Mouse (Mus musculus) megakaryocyte progenitor cell, adult 5-6 weeks (primary cell): ENCODE data around the gene 1700013F07Rik. TPM values are rescaled to one million over a fixed set of nuclear protein-coding genes. Genes with fewer than 3 reads are reported as not detected.
"Not testable (repeated sequence)": the region's sequence is repeated elsewhere in the genome, so short reads cannot be mapped to it uniquely, and the experiment has no call there.

ENCODE experiments used
- ATAC-seq: replicated peaks from 2 replicates; pipeline ENCODE4 v1.8.0; 2016; ENCODE audit warnings: mild to moderate bottlenecking, moderate TSS enrichment, inconsistent platforms; ENCODE audit not compliant: poor library complexity
- total RNA-seq, 2 experiments: library from RNA; stranded (forward) in 1 of 2; stranded (reverse) in 1 of 2; fragments of 157-497, 149-512 nt in 1 of 2; fragments of 200-1000 nt in 1 of 2; gene quantifications; 2 replicates each; pipeline versions ENCODE4 v1.2.3 to v1.2.4; 2015 to 2017

The 1700013F07Rik gene
- total RNA-seq, 2 experiments from 2014 or later = not detected

DNA sequence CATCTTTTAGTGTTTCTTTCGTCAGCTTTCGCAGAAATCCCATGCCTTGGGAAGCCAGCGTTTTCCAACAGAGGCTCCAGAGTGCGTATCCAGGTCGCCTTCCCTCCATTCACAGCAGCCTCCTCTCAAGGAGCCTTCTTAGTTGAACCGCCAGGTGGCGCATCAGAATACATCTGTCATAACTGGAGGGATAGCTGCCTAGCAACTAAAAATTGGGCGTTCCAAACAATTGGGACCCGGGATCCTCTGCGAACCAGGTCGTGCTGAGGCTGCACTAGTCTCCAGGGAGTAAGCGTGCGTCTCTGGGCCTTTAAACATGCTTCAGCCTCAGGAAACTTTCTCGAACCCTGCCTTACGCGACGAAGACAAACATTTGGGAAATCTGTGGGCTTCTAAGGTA lies 3.4 kb downstream of the 1700013F07Rik start:
- peak; percentile 95 for ATAC-seq

- ATAC-seq = no peak
These were observed 8.3 kb downstream of the 1700013F07Rik start for GRCm38 (mm10) chr3:108542299-108542698.

- peak; percentile 38 for ATAC-seq
These were observed 20.2 kb downstream of the 1700013F07Rik start for GRCm38 (mm10) chr3:108554111-108554561.

- peak; percentile 98 for ATAC-seq
These were observed 20.8 kb downstream of the 1700013F07Rik start for GRCm38 (mm10) chr3:108554587-108555312.

DNA sequence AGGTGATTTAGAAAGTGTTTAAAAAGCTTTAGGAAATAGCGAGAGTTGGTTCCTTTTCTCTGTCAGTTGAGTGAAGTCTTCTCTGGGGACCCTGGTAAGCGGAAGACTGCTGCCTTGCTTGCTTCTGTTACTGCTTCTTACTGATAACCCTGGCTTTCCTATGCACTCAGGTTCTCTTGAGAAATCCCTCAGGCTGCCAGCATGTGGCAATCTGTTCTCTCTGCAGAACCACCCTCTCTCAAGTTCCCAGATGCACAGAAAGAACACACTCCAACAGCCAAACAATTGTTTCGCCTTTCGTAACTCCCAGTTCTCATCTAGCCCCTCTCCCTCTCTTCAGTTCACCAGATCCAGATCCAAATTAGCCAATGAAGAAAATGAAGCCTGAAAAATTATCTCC lies 23.9 kb downstream of the 1700013F07Rik start:
- peak; percentile 13; the same call in 1 of the 2 replicates for ATAC-seq

GRCm38 (mm10) chr3:108562133-108562730 lies 28.3 kb downstream of the 1700013F07Rik start, which contains the start of gene Tmem167b:
Gene Tmem167b (minus strand): TSS chr3:108562466.
- peak; percentile 90 for ATAC-seq

DNA sequence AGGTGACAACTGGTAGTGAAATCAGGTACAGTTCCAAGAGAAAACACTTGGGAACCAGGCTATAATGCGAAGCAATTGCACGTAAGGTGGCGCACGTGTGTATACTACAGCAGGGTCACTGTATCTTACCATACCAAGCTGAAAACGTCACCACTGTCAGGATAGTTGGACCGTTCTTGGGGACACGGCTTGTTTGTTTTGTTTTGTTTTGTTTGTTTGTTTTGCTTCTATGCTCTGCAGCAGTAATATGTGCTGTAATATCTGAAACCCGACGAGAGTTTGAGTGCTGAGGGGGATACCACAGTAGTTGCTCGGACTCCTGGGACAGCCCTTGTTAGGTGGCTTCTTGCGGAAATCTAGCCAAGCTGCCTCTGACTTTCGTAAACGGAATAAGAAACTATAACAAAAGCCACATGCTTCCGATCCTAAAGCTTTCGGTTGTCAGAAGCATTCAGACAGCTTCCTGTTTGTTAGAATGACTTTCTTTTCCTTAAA lies 28.9 kb downstream of the 1700013F07Rik start:
- peak; percentile 56 for ATAC-seq

GRCm38 (mm10) chr3:108563309-108563708 lies 29.4 kb downstream of the 1700013F07Rik start:
- ATAC-seq = peak; percentile 65

- no peak for ATAC-seq
These were observed 34.3 kb downstream of the 1700013F07Rik start for GRCm38 (mm10) chr3:108567990-108568877.

DNA sequence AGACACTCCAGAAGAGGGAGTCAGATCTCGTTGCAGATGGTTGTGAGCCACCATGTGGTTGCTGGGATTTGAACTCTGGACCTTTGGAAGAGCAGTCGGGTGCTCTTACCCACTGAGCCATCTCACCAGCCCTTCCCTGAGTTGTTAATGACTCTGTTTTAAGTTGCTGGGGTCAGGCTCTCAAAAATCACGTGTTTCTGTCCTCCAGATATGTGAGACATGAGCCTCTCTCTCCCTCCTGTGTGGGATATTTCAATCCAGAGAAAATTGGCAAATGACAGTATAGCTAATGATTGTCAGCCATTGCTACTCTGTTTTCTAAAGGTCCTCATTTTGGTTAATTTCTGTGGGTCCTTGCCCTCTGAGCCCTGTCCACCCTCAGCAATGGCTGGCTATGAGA lies 35.7 kb downstream of the 1700013F07Rik start:
- ATAC-seq = not testable (repeated sequence)

DNA sequence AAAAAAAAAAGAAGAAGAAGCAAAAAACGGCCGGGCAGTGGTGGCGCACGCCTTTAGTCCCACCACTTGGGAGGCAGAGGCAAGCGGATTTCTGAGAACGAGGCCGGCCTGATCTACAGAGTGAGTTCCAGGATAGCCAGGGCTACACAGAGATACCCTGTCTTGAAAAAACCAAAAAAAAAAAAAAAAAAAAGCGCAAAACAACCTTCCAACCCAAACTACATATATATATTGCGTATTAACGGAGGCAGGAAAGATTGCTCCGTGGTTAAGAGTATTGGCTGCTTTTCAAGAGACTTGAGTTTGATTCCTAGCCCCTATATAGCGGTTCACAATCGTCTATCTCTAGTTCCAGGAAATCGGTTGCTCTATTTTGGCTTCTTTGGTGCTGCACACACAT lies 36.9 kb downstream of the 1700013F07Rik start:
- no peak for ATAC-seq

DNA sequence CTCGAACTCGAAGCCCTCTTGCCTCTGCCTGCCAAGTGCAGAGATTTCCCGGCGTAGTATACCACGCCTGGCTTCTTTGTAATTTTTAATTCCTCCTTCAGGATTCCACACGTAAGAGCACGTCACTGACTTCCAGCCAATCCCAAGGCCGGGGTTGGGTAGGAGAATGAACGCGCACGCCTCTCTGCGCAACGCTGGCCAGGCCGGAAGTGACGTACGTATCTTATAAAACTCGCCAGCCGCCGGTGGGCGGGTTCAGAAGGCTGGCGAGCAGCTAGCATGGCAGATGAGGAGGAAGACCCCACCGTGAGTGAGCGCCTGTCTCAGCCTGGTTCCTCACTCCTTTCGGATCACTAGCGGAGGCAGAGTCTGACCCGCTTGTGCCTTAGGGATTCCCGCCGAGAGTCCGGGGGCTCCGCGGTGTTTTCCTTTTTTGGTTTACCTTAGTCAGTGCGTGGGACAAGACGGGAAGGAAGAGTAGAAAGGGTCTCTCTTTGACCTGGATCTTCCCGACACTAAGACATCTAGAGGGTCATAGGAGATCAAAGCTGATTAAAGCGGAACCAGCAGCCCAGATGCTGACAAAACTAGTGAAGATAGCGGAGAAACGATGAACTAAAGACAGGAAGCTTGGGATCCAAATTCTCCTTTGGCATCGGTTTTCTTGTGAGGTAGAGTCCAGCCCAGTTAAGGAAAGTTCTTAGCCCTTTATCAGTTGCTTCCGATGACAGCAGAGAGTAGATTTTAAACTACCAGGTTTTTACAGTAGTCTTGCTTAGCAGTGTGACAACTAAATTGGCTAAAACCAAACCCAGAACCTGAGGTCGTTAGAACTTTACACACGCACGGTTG lies 37.7 kb downstream of the 1700013F07Rik start, which contains the start of gene Taf13:
TSS of gene Taf13 (plus strand) at position 256 of the 852 bp plus-strand sequence.
- ATAC-seq = peak; percentile 96

- no peak for ATAC-seq
These were observed 38.5 kb downstream of the 1700013F07Rik start for GRCm38 (mm10) chr3:108572309-108573010.

DNA sequence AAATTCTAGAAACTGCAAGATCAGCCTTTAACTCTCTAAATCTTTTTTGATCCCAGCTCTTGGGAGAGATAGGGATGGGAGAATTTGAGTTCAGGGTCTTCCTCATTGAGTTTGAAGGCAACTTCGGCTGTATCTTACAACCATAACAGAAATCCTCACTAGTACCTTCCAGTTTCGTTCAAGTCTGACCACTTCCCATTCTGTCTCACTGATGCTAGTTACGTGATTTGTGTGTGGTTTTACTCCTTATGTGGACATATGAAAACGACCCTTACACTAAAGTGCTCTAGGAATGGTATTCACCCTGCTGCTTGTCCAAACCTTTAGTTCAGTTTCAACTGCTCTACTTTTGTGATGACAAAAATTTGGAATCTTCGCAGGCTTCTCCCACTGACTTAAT lies 40.1 kb downstream of the 1700013F07Rik start:
- ATAC-seq = peak; percentile 30; the same call in 1 of the 2 replicates

- 0 out of 2 replicates have a peak, but pooled peaks have one; percentile 42 for ATAC-seq
These were observed 50.6 kb downstream of the 1700013F07Rik start for GRCm38 (mm10) chr3:108584580-108584979.

GRCm38 (mm10) chr3:108588446-108588845 lies 54.5 kb downstream of the 1700013F07Rik start:
- ATAC-seq = no peak

DNA sequence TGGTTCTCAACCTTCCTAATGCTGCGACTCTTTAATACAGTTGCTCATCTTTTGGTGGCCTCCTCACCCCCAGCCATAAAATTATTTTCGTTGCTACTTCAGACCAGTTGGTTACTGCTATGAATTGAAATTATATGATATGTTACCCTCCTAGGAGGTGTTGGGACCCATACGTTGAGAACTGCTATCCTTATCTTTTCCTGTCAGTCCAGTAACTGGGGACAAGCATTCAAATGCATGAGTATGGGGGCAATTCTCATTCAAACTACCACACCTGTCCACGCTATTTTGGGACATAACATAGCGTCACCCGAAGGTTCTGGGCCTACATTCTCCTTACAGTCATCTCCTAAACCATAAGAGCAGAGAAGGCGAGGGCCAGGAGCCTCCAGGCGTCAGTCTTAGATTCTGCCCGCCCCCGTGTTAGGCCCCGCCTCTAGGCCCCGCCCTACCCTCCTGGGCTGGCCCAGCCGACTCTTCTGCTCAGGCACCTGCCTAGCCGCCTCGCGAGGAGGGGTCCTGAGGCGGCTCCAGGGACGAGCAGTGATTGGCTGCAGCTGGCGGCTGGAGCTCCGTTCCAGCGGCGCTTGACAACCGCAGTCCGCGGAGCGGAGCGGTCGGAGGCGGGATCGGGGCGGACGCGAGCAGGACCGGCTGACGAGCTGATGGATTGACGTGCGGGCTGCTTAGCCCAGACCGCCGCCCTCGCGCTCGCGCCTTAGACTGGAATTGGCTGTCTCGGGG lies 57.0 kb downstream of the 1700013F07Rik start, which contains the start of gene Wdr47:
TSS of gene Wdr47 (plus strand) at position 494 of the 744 bp plus-strand sequence.
- ATAC-seq = peak; percentile 99
